Mouse (Mus musculus): ENCODE measurements around the gene Blcap. TPM values are rescaled to one million over a fixed set of nuclear protein-coding genes. Genes with fewer than 3 reads are reported as not detected.

Gene Blcap
- total RNA-seq, 2 experiments from 2014 or later, result 120 to 136 TPM

- no peak for DNase-seq (ENCODE audit: low spot score in 2 of 2)
Observed at GRCm38 (mm10) chr2:157522556-157522955, 48.5 kb downstream of the Blcap start.

GRCm38 (mm10) chr2:157520496-157520895 is 50.6 kb downstream of the Blcap start:
- DNase-seq (ENCODE audit: low spot score in 2 of 2), result peak in 1 of 2 experiments; percentile 65

GRCm38 (mm10) chr2:157519452-157519851 is 51.6 kb downstream of the Blcap start:
- no peak for DNase-seq (ENCODE audit: low spot score in 2 of 2)

- no peak for DNase-seq (ENCODE audit: low spot score in 2 of 2)
Observed at GRCm38 (mm10) chr2:157518451-157518850, 52.6 kb downstream of the Blcap start.

GRCm38 (mm10) chr2:157517526-157517925 is 53.5 kb downstream of the Blcap start:
- no peak for DNase-seq (ENCODE audit: low spot score in 2 of 2)

GRCm38 (mm10) chr2:157514353-157514752 is 56.7 kb downstream of the Blcap start:
- DNase-seq (ENCODE audit: low spot score in 2 of 2), result no peak

GRCm38 (mm10) chr2:157513737-157514208 is 57.3 kb downstream of the Blcap start:
- DNase-seq (ENCODE audit: low spot score in 2 of 2), result no peak

GRCm38 (mm10) chr2:157512859-157513258 is 58.2 kb downstream of the Blcap start:
- peak; percentile 69 to 83 for DNase-seq (ENCODE audit: low spot score in 2 of 2)

- DNase-seq (ENCODE audit: low spot score in 2 of 2), result no peak
Observed at GRCm38 (mm10) chr2:157510031-157510430, 61.0 kb downstream of the Blcap start.

GRCm38 (mm10) chr2:157509182-157509581 is 61.9 kb downstream of the Blcap start:
- DNase-seq (ENCODE audit: low spot score in 2 of 2), result no peak

GRCm38 (mm10) chr2:157506779-157507178 is 64.3 kb downstream of the Blcap start:
- peak; percentile 66 to 84 for DNase-seq (ENCODE audit: low spot score in 2 of 2)

Small RNAs within 50 kb of the gene (microRNA-seq; reads per million reads assigned to microRNA genes)
- gene Gm23134, result 0.99 to 2.1 reads per million in 2 experiments

Other genes starting within 250 kb of the Blcap start
- not detected for gene Ghrh, start 223.8 kb downstream of the Blcap start, total RNA-seq (2021)
- gene Manbal, start 203.7 kb downstream of the Blcap start, total RNA-seq (2021), result 10 to 100 TPM; 55.5 to 57.0 TPM
- gene Src, start 152.8 kb downstream of the Blcap start, total RNA-seq (2021), result 100 to 1,000 TPM; 156 to 157 TPM
- gene Nnat, start 11.2 kb downstream of the Blcap start, total RNA-seq (2021), result 100 to 1,000 TPM; 481 to 624 TPM
- 10 to 100 TPM; 33.5 to 35.2 TPM for gene Ctnnbl1, start 166.1 kb upstream of the Blcap start, total RNA-seq (2021)

Data from layer of hippocampus, adult 18-20 months (tissue).